Mouse (Mus musculus) kidney, adult 2 months (tissue): Measurements from ENCODE around the gene Wars.

ENCODE experiments used
- CTCF ChIP-seq: fragments of 200-500 bp; conservative IDR thresholded peaks from 2 replicates; pipeline ENCODE4 v1.5.1; 2011; ENCODE audit warnings: low read depth, mild to moderate bottlenecking, control low read depth, low read length, moderate library complexity, mixed read lengths; ENCODE audit not compliant: insufficient read depth, insufficient read length
- POLR2A ChIP-seq: fragments of 200-500 bp; IDR thresholded peaks from one replicate; pipeline ENCODE4 v1.6.1; 2011; ENCODE audit warnings: low read depth, low read length, control low read depth

DNA sequence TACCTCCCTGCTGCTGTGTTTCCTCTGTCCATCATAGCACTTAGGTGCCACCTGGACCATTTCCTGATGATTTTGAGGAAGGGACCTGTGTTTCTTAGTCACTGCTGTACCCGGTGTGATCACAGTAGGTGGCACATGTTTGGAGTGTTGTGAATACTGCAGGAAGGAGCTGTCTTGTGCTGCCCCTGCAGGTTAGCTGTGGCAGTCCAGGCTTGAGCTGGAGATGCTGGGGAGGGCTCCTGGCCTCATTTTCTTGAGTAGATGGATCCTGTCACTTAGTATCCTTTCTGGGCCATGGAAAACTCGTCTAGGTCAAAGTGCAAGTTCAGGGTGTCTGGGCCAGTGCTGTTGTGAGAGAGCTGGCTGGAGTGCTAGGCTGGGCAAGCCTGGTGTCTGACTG, 47.3 kb upstream of the Wars start:
- TF ChIP-seq CTCF (no peak), POLR2A (no peak)
